Mouse (Mus musculus): ENCODE data around the gene Fastkd5.

- TF ChIP-seq POLR2A (IDR thresholded peaks at IDR 0.05; ENCODE audit: control insufficient read depth, extremely low read depth, insufficient read depth, low read length, poor library complexity): no peak
- no peak for TF ChIP-seq CTCF (IDR thresholded peaks at IDR 0.05; ENCODE audit: borderline replicate concordance, control insufficient read depth, extremely low read depth, insufficient read depth, low read length, poor library complexity)
Observed at GRCm38 (mm10) chr2:130575873-130576272, 54.0 kb downstream of the Fastkd5 start, which contains the start of gene Oxt.

Measured in thymus, adult 2 months (tissue).